Mouse (Mus musculus) brain, embryonic 18.5 days (tissue): ENCODE results near the gene Galnt11.

ENCODE experiments used
- DNase-seq: peaks from one replicate; pipeline ENCODE4 v3.0.0-alpha.2; 2012; ENCODE audit warnings: low read depth, low spot score

The Galnt11 gene

GRCm38 (mm10) chr5:25252825-25253544 is 31.3 kb downstream of the Galnt11 start:
- DNase-seq, result no peak

- no peak for DNase-seq
These were observed 32.8 kb downstream of the Galnt11 start for GRCm38 (mm10) chr5:25254491-25254890.

GRCm38 (mm10) chr5:25256686-25257085 is 35.0 kb downstream of the Galnt11 start:
- no peak for DNase-seq

- no peak for DNase-seq
These were observed 39.7 kb downstream of the Galnt11 start for GRCm38 (mm10) chr5:25261452-25261851.

- no peak for DNase-seq
These were observed 40.6 kb downstream of the Galnt11 start for GRCm38 (mm10) chr5:25262266-25262665.

GRCm38 (mm10) chr5:25268258-25268888 is 46.7 kb downstream of the Galnt11 start:
- no peak for DNase-seq

- DNase-seq, result no peak
These were observed 53.9 kb downstream of the Galnt11 start for GRCm38 (mm10) chr5:25275629-25276028.

GRCm38 (mm10) chr5:25276365-25276764 is 54.7 kb downstream of the Galnt11 start:
- no peak for DNase-seq

- no peak for DNase-seq
These were observed 62.3 kb downstream of the Galnt11 start for GRCm38 (mm10) chr5:25283988-25284387.

GRCm38 (mm10) chr5:25296830-25297229 is 75.1 kb downstream of the Galnt11 start:
- no peak for DNase-seq

- no peak for DNase-seq
These were observed 88.5 kb downstream of the Galnt11 start for GRCm38 (mm10) chr5:25310226-25310625.

- DNase-seq, result no peak
These were observed 92.2 kb downstream of the Galnt11 start for GRCm38 (mm10) chr5:25313881-25314280.
